Mouse (Mus musculus) intestine, postnatal 0 days (tissue): ENCODE data around the gene Acoxl. TPM values are rescaled to one million over a fixed set of nuclear protein-coding genes. Genes with fewer than 3 reads are reported as not detected.

Source experiments
- ATAC-seq: fragments of 200-750 bp; cut with Nextera tagmentation; 2 replicates; pipeline ENCODE4 v1.8.0; 2017; ENCODE audit warnings: mild to moderate bottlenecking, moderate TSS enrichment, moderate library complexity
- H3K27ac ChIP-seq: fragments of 300-500 bp; sonication (generic); 2 replicates; pipeline ENCODE4 v1.5.1; 2014; ENCODE audit warnings: mild to moderate bottlenecking, low read depth, low read length, moderate library complexity
- H3K27me3 ChIP-seq: fragments of 300-500 bp; sonication (generic); replicated peaks from 2 replicates; pipeline ENCODE4 v1.6.1; 2014; ENCODE audit warnings: low read length, mixed read lengths; ENCODE audit not compliant: control insufficient read depth, insufficient read depth
- H3K36me3 ChIP-seq: fragments of 300-500 bp; sonication (generic); 2 replicates; pipeline ENCODE4 v1.6.1; 2014; ENCODE audit warnings: mild to moderate bottlenecking, moderate library complexity; ENCODE audit not compliant: control insufficient read depth, insufficient read depth
- H3K4me1 ChIP-seq: fragments of 300-500 bp; sonication (generic); replicated peaks from 2 replicates; pipeline ENCODE4 v1.6.1; 2014; ENCODE audit warnings: antibody characterized with exemption, low read length, mixed read lengths; ENCODE audit not compliant: control insufficient read depth, insufficient read depth
- H3K4me2 ChIP-seq: fragments of 300-500 bp; sonication (generic); replicated peaks from 2 replicates; pipeline ENCODE4 v1.6.1; 2014; ENCODE audit warnings: low read depth, mild to moderate bottlenecking, moderate library complexity
- H3K4me3 ChIP-seq: fragments of 300-500 bp; sonication (generic); 2 replicates; pipeline ENCODE4 v1.5.1; 2014; ENCODE audit warnings: low read depth, low read length
- H3K9ac ChIP-seq: fragments of 300-500 bp; sonication (generic); 2 replicates; pipeline ENCODE4 v1.6.1; 2014; ENCODE audit warnings: mild to moderate bottlenecking, low read depth, low read length
- H3K9me3 ChIP-seq: fragments of 300-500 bp; sonication (generic); 2 replicates; pipeline ENCODE4 v1.6.1; 2016; ENCODE audit warnings: mixed run types; ENCODE audit not compliant: control insufficient read depth
- CTCF ChIP-seq: sonication (generic); IDR thresholded peaks from 2 replicates; pipeline ENCODE4 v1.5.1; 2016; ENCODE audit warnings: low read depth, mild to moderate bottlenecking, control low read depth, antibody characterized with exemption, moderate library complexity
- WGBS: fragments of 180-500 bp; shearing (Covaris S2); extraction: QIAGEN DNeasy Blood & Tissue Kit; methylation state at CpG from one replicate; pipeline ENCODE4 v1.1.7; 2014; 5-methylcytosine and 5-hydroxymethylcytosine counted together
- polyA plus RNA-seq: library from polyadenylated mRNA; unstranded; fragments of >200 nt; fragmentation: Nextera tagmentation; extraction: Ambion mirVana; gene quantifications from 2 replicates; pipeline ENCODE4 v1.2.1, GENCODE M21; 2015

Gene Acoxl
- polyA plus RNA-seq, 1 experiment from 2014 or later: 0.25 TPM

DNA sequence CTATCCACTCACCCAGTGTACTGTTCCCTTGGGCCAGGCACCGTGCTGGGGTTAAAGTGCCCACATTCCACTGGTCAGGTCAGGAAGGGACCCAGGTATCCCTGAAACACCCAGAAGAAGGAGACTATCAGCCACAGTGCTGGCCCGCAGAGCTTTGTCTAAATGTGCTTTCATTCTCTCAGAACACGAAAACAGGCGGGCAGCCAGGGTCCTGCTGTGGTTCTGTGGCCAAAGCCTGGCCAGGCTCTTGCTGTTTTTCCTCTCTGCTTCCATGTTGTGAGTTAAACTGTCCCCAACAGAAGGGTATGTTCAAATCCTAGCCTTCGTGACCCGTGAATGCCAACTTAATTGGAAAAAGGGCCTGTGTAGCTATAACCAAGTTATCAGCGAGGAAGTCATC, 228.9 kb downstream of the Acoxl start:
- TF ChIP-seq CTCF: no peak
- no peak overlapping the region for H3K9ac ChIP-seq
- 86% methylated on average over 7 of the region's 7 CpGs for WGBS
- no peaks in the 10 kb centered on the region for H3K36me3 ChIP-seq
- H3K4me1 ChIP-seq: no peaks in the 10 kb centered on the region
- no peak overlapping the region for H3K27ac ChIP-seq
- ATAC-seq: no peak
- no peak overlapping the region for H3K4me2 ChIP-seq
- H3K27me3 ChIP-seq: no peaks in the 10 kb centered on the region
- no peak overlapping the region for H3K4me3 ChIP-seq
- no peaks in the 10 kb centered on the region for H3K9me3 ChIP-seq

DNA sequence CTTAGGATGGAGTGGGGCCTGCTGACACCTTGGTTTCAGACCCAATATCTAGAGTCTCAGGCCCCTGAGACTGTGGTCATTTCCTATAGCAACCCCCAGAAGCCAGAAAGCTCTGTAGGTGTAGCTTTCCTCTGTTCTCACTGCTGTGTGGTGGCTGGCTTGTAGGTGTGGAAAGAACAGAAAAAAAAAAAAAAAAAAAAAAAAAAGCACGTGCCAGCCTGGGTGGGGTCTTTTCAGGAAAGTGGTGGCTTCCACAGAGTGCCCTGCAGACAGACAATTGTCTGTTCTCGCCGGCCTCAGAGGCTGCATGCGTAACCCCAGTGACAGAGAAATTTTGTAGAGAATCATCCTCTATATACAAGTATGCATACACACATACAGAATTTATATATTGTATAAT, 229.5 kb downstream of the Acoxl start:
- no peak for ATAC-seq
- Histone ChIP-seq H3K9me3 (no peaks in the 10 kb centered on the region), H3K36me3 (no peaks in the 10 kb centered on the region), H3K9ac (no peak overlapping the region), H3K4me1 (no peaks in the 10 kb centered on the region), H3K27ac (no peak overlapping the region), H3K27me3 (no peaks in the 10 kb centered on the region), H3K4me3 (no peak overlapping the region), H3K4me2 (no peak overlapping the region)
- TF ChIP-seq CTCF: no peak
- whole genome bisulfite sequencing: 69% methylated on average over 3 of the region's 4 CpGs

DNA sequence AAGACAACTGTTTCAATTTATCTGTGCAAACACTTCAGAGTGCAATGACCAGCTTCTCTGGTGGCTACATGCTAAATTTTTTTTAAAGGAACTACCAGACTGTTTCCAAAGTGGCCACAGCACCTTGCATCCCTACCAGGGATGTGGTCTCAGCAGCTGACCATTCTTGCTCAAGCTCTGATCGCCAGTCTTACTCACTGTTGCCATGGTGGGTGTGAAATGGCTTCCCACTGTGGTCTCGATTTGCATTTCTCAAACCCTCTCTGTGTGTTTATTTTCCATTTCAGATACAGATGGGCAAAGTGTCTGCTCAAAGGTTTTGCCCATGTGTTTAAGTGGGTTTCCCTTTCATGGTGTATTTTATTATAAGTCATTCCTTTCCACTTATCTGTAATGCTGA, 230.3 kb downstream of the Acoxl start:
- Histone ChIP-seq H3K4me1 (no peaks in the 10 kb centered on the region), H3K4me3 (no peak overlapping the region), H3K36me3 (no peaks in the 10 kb centered on the region), H3K9ac (no peak overlapping the region), H3K27me3 (no peaks in the 10 kb centered on the region), H3K4me2 (no peak overlapping the region), H3K9me3 (no peaks in the 10 kb centered on the region), H3K27ac (no peak overlapping the region)
- no peak for ATAC-seq
- no peak for TF ChIP-seq CTCF
- 73% methylated on average over 2 of the region's 2 CpGs for WGBS

DNA sequence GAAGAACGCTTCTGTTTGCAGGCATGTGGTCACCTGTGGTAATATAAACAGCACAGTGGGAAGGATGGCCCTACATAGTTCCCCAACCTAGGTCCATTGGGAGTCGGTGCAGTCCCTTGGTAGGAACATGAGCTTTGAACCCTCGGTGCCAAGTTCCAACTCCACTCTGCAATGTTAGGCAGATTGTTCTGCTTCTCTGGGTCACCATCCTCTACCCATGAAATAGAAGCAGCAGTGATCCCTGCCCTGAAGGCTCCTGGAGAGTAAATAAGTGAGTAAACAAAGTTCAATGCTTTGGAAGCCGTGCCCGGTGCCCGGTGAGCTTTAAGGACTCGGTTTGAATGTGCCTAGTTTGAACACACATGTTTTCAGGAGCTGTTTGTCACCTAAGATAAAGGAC, 233.1 kb downstream of the Acoxl start:
- Histone ChIP-seq H3K27ac (no peak overlapping the region), H3K4me3 (no peak overlapping the region), H3K4me1 (no peaks in the 10 kb centered on the region), H3K36me3 (no peaks in the 10 kb centered on the region), H3K4me2 (no peak overlapping the region), H3K27me3 (no peaks in the 10 kb centered on the region), H3K9ac (no peak overlapping the region), H3K9me3 (no peaks in the 10 kb centered on the region)
- ATAC-seq: no peak
- WGBS: 60% methylated on average over 7 of the region's 7 CpGs
- TF ChIP-seq CTCF: no peak

DNA sequence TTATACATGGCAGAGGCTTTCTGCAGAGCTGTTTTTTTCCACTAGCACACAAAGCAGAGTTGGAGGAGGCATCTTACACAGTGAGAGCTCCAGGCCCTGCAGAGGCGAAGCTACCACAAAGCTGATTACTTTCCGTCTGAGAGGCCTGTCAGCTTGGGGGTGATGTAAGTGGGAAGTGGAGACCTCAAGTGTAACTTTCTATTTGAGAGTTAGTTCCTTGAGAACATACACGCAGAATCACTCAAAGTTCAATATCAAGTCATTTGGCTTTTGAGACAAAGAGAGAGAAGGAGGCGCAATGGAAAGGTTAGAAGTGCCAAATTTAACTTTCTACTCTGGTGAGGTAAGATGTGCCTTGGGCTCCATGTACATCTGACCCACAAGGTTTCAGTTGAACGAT, 234.3 kb downstream of the Acoxl start:
- H3K4me1 ChIP-seq: no peaks in the 10 kb centered on the region
- H3K4me3 ChIP-seq: no peak overlapping the region
- no peak for TF ChIP-seq CTCF
- no peak overlapping the region for H3K27ac ChIP-seq
- no peaks in the 10 kb centered on the region for H3K27me3 ChIP-seq
- 74% methylated on average over 5 of the region's 5 CpGs for WGBS
- H3K9me3 ChIP-seq: no peaks in the 10 kb centered on the region
- no peaks in the 10 kb centered on the region for H3K36me3 ChIP-seq
- ATAC-seq: no peak
- no peak overlapping the region for H3K9ac ChIP-seq
- no peak overlapping the region for H3K4me2 ChIP-seq

DNA sequence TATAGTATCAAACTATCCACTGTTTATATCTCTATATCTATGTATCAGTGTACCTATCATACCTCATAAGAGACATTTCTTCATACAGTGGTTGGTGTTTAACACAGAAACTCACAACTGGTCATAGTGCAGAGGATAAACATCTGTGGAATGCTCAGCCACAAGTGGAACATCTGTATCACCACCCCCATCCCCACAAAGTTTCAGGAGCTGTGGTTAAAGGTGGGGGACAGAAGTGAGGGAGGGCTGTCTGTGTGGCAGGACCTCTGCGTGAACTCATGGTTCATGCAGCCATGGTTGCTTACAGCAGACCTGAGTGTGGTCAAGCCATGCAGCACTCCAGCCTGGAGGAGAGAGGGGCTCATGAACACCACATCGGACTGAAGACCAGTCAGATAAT, 234.9 kb downstream of the Acoxl start:
- no peaks in the 10 kb centered on the region for H3K36me3 ChIP-seq
- no peak overlapping the region for H3K9ac ChIP-seq
- no peaks in the 10 kb centered on the region for H3K9me3 ChIP-seq
- ATAC-seq: no peak
- no peak for TF ChIP-seq CTCF
- no peak overlapping the region for H3K4me2 ChIP-seq
- no peak overlapping the region for H3K4me3 ChIP-seq
- H3K4me1 ChIP-seq: no peaks in the 10 kb centered on the region
- H3K27ac ChIP-seq: no peak overlapping the region
- H3K27me3 ChIP-seq: no peaks in the 10 kb centered on the region
- WGBS: 83% methylated on average over 2 of the region's 2 CpGs

DNA sequence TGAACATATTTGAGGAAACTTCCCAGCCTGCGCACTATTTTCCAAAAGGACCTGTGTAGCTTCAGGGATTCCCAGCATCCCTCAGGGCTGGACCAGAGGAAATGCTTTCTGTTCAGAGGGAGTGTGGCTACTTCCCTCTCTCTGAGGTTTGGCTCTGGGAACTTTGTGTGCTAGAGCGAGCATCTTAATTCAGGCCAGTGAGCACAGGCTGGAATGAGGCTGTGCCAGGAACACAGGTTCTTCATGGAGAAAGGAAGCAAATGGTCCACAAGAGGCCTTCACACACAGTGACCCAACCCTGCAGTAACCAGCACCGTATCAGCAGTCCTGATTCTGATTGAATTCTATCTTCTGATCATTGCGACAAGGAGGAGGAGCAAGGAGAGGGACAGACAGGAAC, 238.3 kb downstream of the Acoxl start:
- Histone ChIP-seq H3K27ac (no peak overlapping the region), H3K9me3 (no peaks in the 10 kb centered on the region), H3K27me3 (no peaks in the 10 kb centered on the region), H3K4me2 (no peak overlapping the region), H3K9ac (no peak overlapping the region), H3K4me3 (no peak overlapping the region), H3K36me3 (no peaks in the 10 kb centered on the region), H3K4me1 (no peaks in the 10 kb centered on the region)
- no peak for ATAC-seq
- no peak for TF ChIP-seq CTCF
- 81% methylated on average over 4 of the region's 4 CpGs for WGBS
